Mouse (Mus musculus): ENCODE data around the gene Tprg. TPM values are rescaled to one million over a fixed set of nuclear protein-coding genes. Genes with fewer than 3 reads are reported as not detected.

Gene Tprg
- polyA plus RNA-seq, 1 experiment from 2014 or later, result 0.15 TPM

GRCm38 (mm10) chr16:25349626-25350025, 63.0 kb downstream of the Tprg start:
- peak; percentile 52; the same call in 1 of the 2 replicates for ATAC-seq (replicated peaks)
- Histone ChIP-seq H3K27me3 (replicated peaks) (no peaks in the 10 kb centered on the region), H3K4me2 (no peak overlapping the region), H3K36me3 (replicated peaks) (no peaks in the 10 kb centered on the region), H3K4me3 (no peak overlapping the region), H3K4me1 (no peaks in the 10 kb centered on the region), H3K27ac (no peak overlapping the region), H3K9ac (no peak overlapping the region), H3K9me3 (no peaks in the 10 kb centered on the region)
- WGBS, result 11% methylated on average over 3 of the region's 3 CpGs

- no peak for ATAC-seq (replicated peaks)
- Histone ChIP-seq H3K4me3 (no peak overlapping the region), H3K4me2 (no peak overlapping the region), H3K9me3 (no peaks in the 10 kb centered on the region), H3K9ac (no peak overlapping the region), H3K4me1 (no peaks in the 10 kb centered on the region), H3K27me3 (replicated peaks) (no peaks in the 10 kb centered on the region), H3K36me3 (replicated peaks) (no peaks in the 10 kb centered on the region), H3K27ac (no peak overlapping the region)
- 82% methylated on average over 7 of the region's 7 CpGs for WGBS
Measured at GRCm38 (mm10) chr16:25367834-25368233, 81.2 kb downstream of the Tprg start.

GRCm38 (mm10) chr16:25369984-25370412, 83.4 kb downstream of the Tprg start:
- Histone ChIP-seq H3K27ac (no peak overlapping the region), H3K27me3 (replicated peaks) (no peaks in the 10 kb centered on the region), H3K4me2 (no peak overlapping the region), H3K4me3 (no peak overlapping the region), H3K9me3 (no peaks in the 10 kb centered on the region), H3K36me3 (replicated peaks) (no peaks in the 10 kb centered on the region), H3K4me1 (no peaks in the 10 kb centered on the region), H3K9ac (no peak overlapping the region)
- 68% methylated on average over 5 of the region's 5 CpGs for WGBS
- ATAC-seq (replicated peaks), result no peak

- Histone ChIP-seq H3K9me3 (no peaks in the 10 kb centered on the region), H3K36me3 (replicated peaks) (no peaks in the 10 kb centered on the region), H3K9ac (no peak overlapping the region), H3K4me2 (no peak overlapping the region), H3K4me1 (no peaks in the 10 kb centered on the region), H3K27ac (no peak overlapping the region), H3K4me3 (no peak overlapping the region), H3K27me3 (replicated peaks) (no peaks in the 10 kb centered on the region)
- WGBS, result 89% methylated on average over 4 of the region's 4 CpGs
- no peak for ATAC-seq (replicated peaks)
Measured at GRCm38 (mm10) chr16:25374121-25374520, 87.5 kb downstream of the Tprg start.

- WGBS, result 58% methylated on average over 5 of the region's 5 CpGs
- no peaks in the 10 kb centered on the region for H3K36me3 ChIP-seq (replicated peaks)
- ATAC-seq (replicated peaks), result peak; percentile 73
- no peak overlapping the region for H3K4me2 ChIP-seq
- no peak overlapping the region for H3K4me3 ChIP-seq
- no peak overlapping the region for H3K27ac ChIP-seq
- H3K4me1 ChIP-seq, result no peaks in the 10 kb centered on the region
- H3K27me3 ChIP-seq (replicated peaks), result no peaks in the 10 kb centered on the region
- no peak overlapping the region for H3K9ac ChIP-seq
- no peaks in the 10 kb centered on the region for H3K9me3 ChIP-seq
Measured at GRCm38 (mm10) chr16:25374775-25375174, 88.2 kb downstream of the Tprg start.

GRCm38 (mm10) chr16:25376720-25377373, 90.2 kb downstream of the Tprg start:
- ATAC-seq (replicated peaks), result peak; percentile 78; the same call in 1 of the 2 replicates
- H3K36me3 ChIP-seq (replicated peaks), result no peaks in the 10 kb centered on the region
- H3K4me3 ChIP-seq, result no peak overlapping the region
- no peak overlapping the region for H3K27ac ChIP-seq
- no peaks in the 10 kb centered on the region for H3K27me3 ChIP-seq (replicated peaks)
- no peak overlapping the region for H3K9ac ChIP-seq
- WGBS, result 36% methylated on average over 14 of the region's 14 CpGs
- H3K4me2 ChIP-seq, result no peak overlapping the region
- no peaks in the 10 kb centered on the region for H3K9me3 ChIP-seq
- H3K4me1 ChIP-seq, result no peaks in the 10 kb centered on the region

- WGBS, result 94% methylated on average over 4 of the region's 4 CpGs
- H3K4me1 ChIP-seq, result no peaks in the 10 kb centered on the region
- no peak for ATAC-seq (replicated peaks)
Measured at GRCm38 (mm10) chr16:25377695-25378094, 91.1 kb downstream of the Tprg start.

GRCm38 (mm10) chr16:25385498-25386192, 99.0 kb downstream of the Tprg start:
- Histone ChIP-seq H3K27me3 (replicated peaks) (no peaks in the 10 kb centered on the region), H3K9me3 (no peaks in the 10 kb centered on the region), H3K9ac (no peak overlapping the region), H3K36me3 (replicated peaks) (no peaks in the 10 kb centered on the region), H3K4me1 (no peaks in the 10 kb centered on the region), H3K27ac (no peak overlapping the region), H3K4me3 (no peak overlapping the region), H3K4me2 (no peak overlapping the region)
- no peak for ATAC-seq (replicated peaks)
- 91% methylated on average over 6 of the region's 6 CpGs for WGBS

More at GRCm38 (mm10) chr16:25377695-25378094, 91.1 kb downstream of the Tprg start:
- no peaks in the 10 kb centered on the region for H3K27me3 ChIP-seq (replicated peaks)
- no peaks in the 10 kb centered on the region for H3K36me3 ChIP-seq (replicated peaks)
- H3K9me3 ChIP-seq, result no peaks in the 10 kb centered on the region
- no peak overlapping the region for H3K27ac ChIP-seq
- H3K9ac ChIP-seq, result no peak overlapping the region
- no peak overlapping the region for H3K4me2 ChIP-seq
- H3K4me3 ChIP-seq, result no peak overlapping the region

- H3K4me3 ChIP-seq, result no peak overlapping the region
- H3K27ac ChIP-seq, result no peak overlapping the region
- no peak overlapping the region for H3K4me2 ChIP-seq
- no peaks in the 10 kb centered on the region for H3K36me3 ChIP-seq (replicated peaks)
- H3K27me3 ChIP-seq (replicated peaks), result no peaks in the 10 kb centered on the region
- ATAC-seq (replicated peaks), result no peak
- no peaks in the 10 kb centered on the region for H3K9me3 ChIP-seq
- 100% methylated on average over 1 of the region's 1 CpGs for WGBS
- H3K9ac ChIP-seq, result no peak overlapping the region
- H3K4me1 ChIP-seq, result no peaks in the 10 kb centered on the region
Measured at GRCm38 (mm10) chr16:25394676-25395075, 108.1 kb downstream of the Tprg start.

- no peaks in the 10 kb centered on the region for H3K27me3 ChIP-seq (replicated peaks)
- H3K27ac ChIP-seq, result no peak overlapping the region
- no peak overlapping the region for H3K4me3 ChIP-seq
- ATAC-seq (replicated peaks), result no peak
- no peak overlapping the region for H3K9ac ChIP-seq
- no peaks in the 10 kb centered on the region for H3K9me3 ChIP-seq
- H3K4me2 ChIP-seq, result no peak overlapping the region
- H3K4me1 ChIP-seq, result peaks cover 9% of the 10 kb centered on the region
- 52% methylated on average over 6 of the region's 6 CpGs for WGBS
- no peaks in the 10 kb centered on the region for H3K36me3 ChIP-seq (replicated peaks)
Measured at GRCm38 (mm10) chr16:25404156-25404555, 117.5 kb downstream of the Tprg start.

GRCm38 (mm10) chr16:25407204-25407886, 120.7 kb downstream of the Tprg start:
- H3K9ac ChIP-seq, result no peak overlapping the region

GRCm38 (mm10) chr16:25408032-25408431, 121.4 kb downstream of the Tprg start:
- Histone ChIP-seq H3K9ac (no peak overlapping the region), H3K27me3 (replicated peaks) (no peaks in the 10 kb centered on the region), H3K4me3 (no peak overlapping the region), H3K36me3 (replicated peaks) (no peaks in the 10 kb centered on the region), H3K9me3 (no peaks in the 10 kb centered on the region), H3K27ac (no peak overlapping the region), H3K4me2 (no peak overlapping the region), H3K4me1 (peaks cover 9% of the 10 kb centered on the region)
- WGBS, result 72% methylated on average over 6 of the region's 6 CpGs
- no peak for ATAC-seq (replicated peaks)

More at GRCm38 (mm10) chr16:25407204-25407886, 120.7 kb downstream of the Tprg start:
- no peaks in the 10 kb centered on the region for H3K36me3 ChIP-seq (replicated peaks)
- peak overlapping the region; percentile 61 for H3K27ac ChIP-seq
- H3K4me1 ChIP-seq, result peaks cover 9% of the 10 kb centered on the region
- no peaks in the 10 kb centered on the region for H3K27me3 ChIP-seq (replicated peaks)
- H3K9me3 ChIP-seq, result no peaks in the 10 kb centered on the region
- WGBS, result 20% methylated on average over 8 of the region's 8 CpGs
- H3K4me3 ChIP-seq, result no peak overlapping the region
- H3K4me2 ChIP-seq, result no peak overlapping the region
- peak; percentile 90 for ATAC-seq (replicated peaks)
